Mouse (Mus musculus): Measurements from ENCODE around the gene Dnajb14. TPM values are rescaled to one million over a fixed set of nuclear protein-coding genes. Genes with fewer than 3 reads are reported as not detected.

The Dnajb14 gene
- polyA plus RNA-seq, 1 experiment from 2014 or later: 7.3 TPM

- Histone ChIP-seq H3K4me2 (ENCODE audit: low read depth, low read length) (peak overlapping the region; percentile 89), H3K27me3 (ENCODE audit: control insufficient read depth, insufficient read depth, low read length) (no peaks in the 10 kb centered on the region), H3K9ac (ENCODE audit: low read length) (peak overlapping the region; percentile 100), H3K27ac (ENCODE audit: low read length) (peak overlapping the region; percentile 99), H3K36me3 (ENCODE audit: control insufficient read depth, insufficient read depth) (peaks cover 5% of the 10 kb centered on the region; the same call in 1 of the 2 replicates), H3K4me1 (ENCODE audit: control insufficient read depth, insufficient read depth, low read length) (peaks cover 18% of the 10 kb centered on the region), H3K9me3 (replicated peaks; ENCODE audit: control insufficient read depth, low read length) (no peaks in the 10 kb centered on the region), H3K4me3 (ENCODE audit: low read length) (peak overlapping the region; percentile 98)
- WGBS: 3% methylated on average over 26 of the region's 26 CpGs
- 0 out of 2 replicates have a peak, but pooled peaks have one; percentile 3 for ATAC-seq (replicated peaks; ENCODE audit: extremely low read depth, insufficient read depth, low FRiP score)
Measured at GRCm38 (mm10) chr3:137868094-137868913, 829 bp downstream of the Dnajb14 start.

- Histone ChIP-seq H3K9ac (ENCODE audit: low read length) (no peak overlapping the region), H3K9me3 (replicated peaks; ENCODE audit: control insufficient read depth, low read length) (no peaks in the 10 kb centered on the region), H3K36me3 (ENCODE audit: control insufficient read depth, insufficient read depth) (peaks cover 5% of the 10 kb centered on the region; the same call in 1 of the 2 replicates), H3K4me1 (ENCODE audit: control insufficient read depth, insufficient read depth, low read length) (peaks cover 18% of the 10 kb centered on the region), H3K4me3 (ENCODE audit: low read length) (no peak overlapping the region), H3K27me3 (ENCODE audit: control insufficient read depth, insufficient read depth, low read length) (no peaks in the 10 kb centered on the region), H3K27ac (ENCODE audit: low read length) (no peak overlapping the region), H3K4me2 (ENCODE audit: low read depth, low read length) (no peak overlapping the region)
- WGBS: 93% methylated on average over 9 of the region's 9 CpGs
- ATAC-seq (replicated peaks; ENCODE audit: extremely low read depth, insufficient read depth, low FRiP score): no peak
Measured at GRCm38 (mm10) chr3:137869395-137869794, 1.9 kb downstream of the Dnajb14 start.

GRCm38 (mm10) chr3:137879313-137879712 lies 11.8 kb downstream of the Dnajb14 start:
- no peaks in the 10 kb centered on the region for H3K9me3 ChIP-seq (replicated peaks; ENCODE audit: control insufficient read depth, low read length)
- ATAC-seq (replicated peaks; ENCODE audit: extremely low read depth, insufficient read depth, low FRiP score): no peak
- 73% methylated on average over 3 of the region's 3 CpGs for WGBS

GRCm38 (mm10) chr3:137880109-137880748 lies 12.8 kb downstream of the Dnajb14 start:
- no peak overlapping the region for H3K4me3 ChIP-seq (ENCODE audit: low read length)
- H3K9ac ChIP-seq (ENCODE audit: low read length): no peak overlapping the region
- no peaks in the 10 kb centered on the region for H3K9me3 ChIP-seq (replicated peaks; ENCODE audit: control insufficient read depth, low read length)
- H3K36me3 ChIP-seq (ENCODE audit: control insufficient read depth, insufficient read depth): peaks cover 4% of the 10 kb centered on the region
- no peaks in the 10 kb centered on the region for H3K4me1 ChIP-seq (ENCODE audit: control insufficient read depth, insufficient read depth, low read length)
- no peak for ATAC-seq (replicated peaks; ENCODE audit: extremely low read depth, insufficient read depth, low FRiP score)
- no peak overlapping the region for H3K4me2 ChIP-seq (ENCODE audit: low read depth, low read length)
- WGBS: 71% methylated on average over 4 of the region's 4 CpGs
- H3K27ac ChIP-seq (ENCODE audit: low read length): no peak overlapping the region; the same call in 1 of the 2 replicates
- no peaks in the 10 kb centered on the region for H3K27me3 ChIP-seq (ENCODE audit: control insufficient read depth, insufficient read depth, low read length)

More at GRCm38 (mm10) chr3:137879313-137879712, 11.8 kb downstream of the Dnajb14 start:
- H3K27ac ChIP-seq (ENCODE audit: low read length): no peak overlapping the region
- H3K9ac ChIP-seq (ENCODE audit: low read length): no peak overlapping the region
- peaks cover 4% of the 10 kb centered on the region; the same call in 1 of the 2 replicates for H3K36me3 ChIP-seq (ENCODE audit: control insufficient read depth, insufficient read depth)
- no peaks in the 10 kb centered on the region for H3K4me1 ChIP-seq (ENCODE audit: control insufficient read depth, insufficient read depth, low read length)
- H3K4me2 ChIP-seq (ENCODE audit: low read depth, low read length): no peak overlapping the region
- H3K27me3 ChIP-seq (ENCODE audit: control insufficient read depth, insufficient read depth, low read length): no peaks in the 10 kb centered on the region
- H3K4me3 ChIP-seq (ENCODE audit: low read length): no peak overlapping the region

- H3K4me2 ChIP-seq (ENCODE audit: low read depth, low read length): no peak overlapping the region
- WGBS: 89% methylated on average over 5 of the region's 5 CpGs
- H3K27ac ChIP-seq (ENCODE audit: low read length): no peak overlapping the region
- peaks cover 4% of the 10 kb centered on the region for H3K36me3 ChIP-seq (ENCODE audit: control insufficient read depth, insufficient read depth)
- H3K4me3 ChIP-seq (ENCODE audit: low read length): no peak overlapping the region
- no peak overlapping the region for H3K9ac ChIP-seq (ENCODE audit: low read length)
- H3K9me3 ChIP-seq (replicated peaks; ENCODE audit: control insufficient read depth, low read length): no peaks in the 10 kb centered on the region
- no peaks in the 10 kb centered on the region for H3K4me1 ChIP-seq (ENCODE audit: control insufficient read depth, insufficient read depth, low read length)
- H3K27me3 ChIP-seq (ENCODE audit: control insufficient read depth, insufficient read depth, low read length): no peaks in the 10 kb centered on the region
- no peak for ATAC-seq (replicated peaks; ENCODE audit: extremely low read depth, insufficient read depth, low FRiP score)
Measured at GRCm38 (mm10) chr3:137881093-137881492, 13.6 kb downstream of the Dnajb14 start.

- no peaks in the 10 kb centered on the region for H3K27me3 ChIP-seq (ENCODE audit: control insufficient read depth, insufficient read depth, low read length)
- H3K4me3 ChIP-seq (ENCODE audit: low read length): no peak overlapping the region
- 86% methylated on average over 7 of the region's 7 CpGs for WGBS
- no peak for ATAC-seq (replicated peaks; ENCODE audit: extremely low read depth, insufficient read depth, low FRiP score)
- no peak overlapping the region for H3K4me2 ChIP-seq (ENCODE audit: low read depth, low read length)
- H3K4me1 ChIP-seq (ENCODE audit: control insufficient read depth, insufficient read depth, low read length): no peaks in the 10 kb centered on the region
- H3K36me3 ChIP-seq (ENCODE audit: control insufficient read depth, insufficient read depth): peaks cover 5% of the 10 kb centered on the region
- no peaks in the 10 kb centered on the region for H3K9me3 ChIP-seq (replicated peaks; ENCODE audit: control insufficient read depth, low read length)
- no peak overlapping the region for H3K27ac ChIP-seq (ENCODE audit: low read length)
- H3K9ac ChIP-seq (ENCODE audit: low read length): no peak overlapping the region
Measured at GRCm38 (mm10) chr3:137887961-137888360, 20.5 kb downstream of the Dnajb14 start.

GRCm38 (mm10) chr3:137891089-137891488 lies 23.6 kb downstream of the Dnajb14 start:
- Histone ChIP-seq H3K4me2 (ENCODE audit: low read depth, low read length) (no peak overlapping the region), H3K9ac (ENCODE audit: low read length) (no peak overlapping the region), H3K4me1 (ENCODE audit: control insufficient read depth, insufficient read depth, low read length) (no peaks in the 10 kb centered on the region), H3K36me3 (ENCODE audit: control insufficient read depth, insufficient read depth) (peaks cover 22% of the 10 kb centered on the region), H3K9me3 (replicated peaks; ENCODE audit: control insufficient read depth, low read length) (no peaks in the 10 kb centered on the region), H3K27me3 (ENCODE audit: control insufficient read depth, insufficient read depth, low read length) (no peaks in the 10 kb centered on the region), H3K27ac (ENCODE audit: low read length) (no peak overlapping the region), H3K4me3 (ENCODE audit: low read length) (no peak overlapping the region)
- ATAC-seq (replicated peaks; ENCODE audit: extremely low read depth, insufficient read depth, low FRiP score): no peak
- 73% methylated on average over 3 of the region's 3 CpGs for WGBS

- WGBS: 89% methylated on average over 4 of the region's 4 CpGs
- Histone ChIP-seq H3K4me3 (ENCODE audit: low read length) (no peak overlapping the region), H3K4me2 (ENCODE audit: low read depth, low read length) (no peak overlapping the region), H3K36me3 (ENCODE audit: control insufficient read depth, insufficient read depth) (peaks cover 22% of the 10 kb centered on the region), H3K9ac (ENCODE audit: low read length) (no peak overlapping the region), H3K4me1 (ENCODE audit: control insufficient read depth, insufficient read depth, low read length) (no peaks in the 10 kb centered on the region), H3K27ac (ENCODE audit: low read length) (no peak overlapping the region), H3K27me3 (ENCODE audit: control insufficient read depth, insufficient read depth, low read length) (no peaks in the 10 kb centered on the region), H3K9me3 (replicated peaks; ENCODE audit: control insufficient read depth, low read length) (no peaks in the 10 kb centered on the region)
- no peak for ATAC-seq (replicated peaks; ENCODE audit: extremely low read depth, insufficient read depth, low FRiP score)
Measured at GRCm38 (mm10) chr3:137892118-137892517, 24.6 kb downstream of the Dnajb14 start.

- no peak for ATAC-seq (replicated peaks; ENCODE audit: extremely low read depth, insufficient read depth, low FRiP score)
- H3K4me3 ChIP-seq (ENCODE audit: low read length): no peak overlapping the region
- no peak overlapping the region for H3K27ac ChIP-seq (ENCODE audit: low read length)
- H3K9me3 ChIP-seq (replicated peaks; ENCODE audit: control insufficient read depth, low read length): no peaks in the 10 kb centered on the region
- 93% methylated on average over 4 of the region's 4 CpGs for WGBS
- no peak overlapping the region for H3K9ac ChIP-seq (ENCODE audit: low read length)
- no peak overlapping the region for H3K4me2 ChIP-seq (ENCODE audit: low read depth, low read length)
- H3K36me3 ChIP-seq (ENCODE audit: control insufficient read depth, insufficient read depth): peaks cover 25% of the 10 kb centered on the region
- no peaks in the 10 kb centered on the region for H3K4me1 ChIP-seq (ENCODE audit: control insufficient read depth, insufficient read depth, low read length)
- H3K27me3 ChIP-seq (ENCODE audit: control insufficient read depth, insufficient read depth, low read length): no peaks in the 10 kb centered on the region
Measured at GRCm38 (mm10) chr3:137893789-137894188, 26.3 kb downstream of the Dnajb14 start.

Measured in heart, embryonic 16.5 days (tissue).